Mouse (Mus musculus) CD4-positive, CD25-positive, alpha-beta regulatory T cell, adult 4 months (primary cell): ENCODE measurements around the gene Fam161b. TPM values are rescaled to one million over a fixed set of nuclear protein-coding genes. Genes with fewer than 3 reads are reported as not detected.

Experiments used
- ATAC-seq: one replicate; pipeline ENCODE4 v1.8.0; 2017
- polyA plus RNA-seq, 2 experiments: library from polyadenylated mRNA; unstranded; fragments of 100-300 nt; shearing (Covaris generic); gene quantifications; one replicate each; pipeline ENCODE4 v1.2.1; 2017

Gene Fam161b
- under 1 TPM; 0.50 to 0.58 TPM for polyA plus RNA-seq

DNA sequence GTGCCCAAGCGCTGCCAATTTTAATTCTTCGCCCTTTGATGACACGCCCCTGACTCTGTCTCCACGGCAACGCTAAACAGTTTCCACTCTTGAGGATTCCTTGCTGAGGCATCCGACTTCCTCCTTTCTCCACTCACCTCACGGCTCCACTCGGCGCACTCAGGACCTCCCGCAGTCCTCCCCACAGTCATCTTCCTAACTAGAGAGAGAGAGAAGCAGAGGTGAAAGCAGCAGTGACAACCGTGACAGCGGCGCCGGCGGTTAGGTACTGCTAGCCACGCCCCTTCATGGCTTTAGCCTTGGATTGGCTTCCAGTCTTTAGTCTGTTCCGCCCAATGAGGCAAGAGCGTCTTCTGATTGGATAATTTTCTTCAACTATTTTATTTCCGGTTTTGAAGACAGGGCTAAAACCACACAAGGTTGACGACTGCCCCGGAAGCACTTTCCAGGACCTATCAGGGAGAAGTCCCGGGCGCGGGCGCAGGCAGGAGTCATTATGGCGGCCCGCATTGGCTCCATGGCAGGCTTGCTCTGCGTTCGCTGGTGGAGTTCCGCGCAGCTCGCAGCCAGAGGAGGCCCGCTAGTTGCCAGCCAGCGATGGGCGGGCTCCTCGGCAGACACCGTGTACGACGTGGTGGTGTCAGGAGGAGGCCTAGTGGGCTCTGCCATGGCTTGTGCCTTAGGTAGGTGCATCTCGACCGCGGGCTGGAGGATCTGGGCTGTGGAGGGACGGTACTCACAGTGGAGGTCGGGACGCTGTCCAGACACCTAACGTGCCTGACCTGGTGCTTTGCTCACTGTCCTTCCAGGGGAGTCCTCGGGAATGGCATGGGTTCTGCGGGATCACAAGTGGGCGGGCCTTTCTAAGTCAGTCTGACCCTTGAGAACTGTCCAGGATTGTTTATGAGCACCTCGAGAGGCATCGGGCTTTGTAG, at the start of gene Fam161b, which contains the start of gene Coq6:
Fam161b (minus strand) TSS at position 279 of the 935 bp plus-strand sequence.
Coq6 (plus strand) TSS at position 103 of the 935 bp plus-strand sequence.
- peak; percentile 99 for ATAC-seq

GRCm38 (mm10) chr12:84408819-84409507, 47.3 kb upstream of the Fam161b start, which contains the start of the genes Entpd5 and Bbof1:
TSS of gene Entpd5 (minus strand) at chr12:84409029.
TSS of gene Bbof1 (plus strand) at chr12:84409071.
- peak; percentile 78 for ATAC-seq

DNA sequence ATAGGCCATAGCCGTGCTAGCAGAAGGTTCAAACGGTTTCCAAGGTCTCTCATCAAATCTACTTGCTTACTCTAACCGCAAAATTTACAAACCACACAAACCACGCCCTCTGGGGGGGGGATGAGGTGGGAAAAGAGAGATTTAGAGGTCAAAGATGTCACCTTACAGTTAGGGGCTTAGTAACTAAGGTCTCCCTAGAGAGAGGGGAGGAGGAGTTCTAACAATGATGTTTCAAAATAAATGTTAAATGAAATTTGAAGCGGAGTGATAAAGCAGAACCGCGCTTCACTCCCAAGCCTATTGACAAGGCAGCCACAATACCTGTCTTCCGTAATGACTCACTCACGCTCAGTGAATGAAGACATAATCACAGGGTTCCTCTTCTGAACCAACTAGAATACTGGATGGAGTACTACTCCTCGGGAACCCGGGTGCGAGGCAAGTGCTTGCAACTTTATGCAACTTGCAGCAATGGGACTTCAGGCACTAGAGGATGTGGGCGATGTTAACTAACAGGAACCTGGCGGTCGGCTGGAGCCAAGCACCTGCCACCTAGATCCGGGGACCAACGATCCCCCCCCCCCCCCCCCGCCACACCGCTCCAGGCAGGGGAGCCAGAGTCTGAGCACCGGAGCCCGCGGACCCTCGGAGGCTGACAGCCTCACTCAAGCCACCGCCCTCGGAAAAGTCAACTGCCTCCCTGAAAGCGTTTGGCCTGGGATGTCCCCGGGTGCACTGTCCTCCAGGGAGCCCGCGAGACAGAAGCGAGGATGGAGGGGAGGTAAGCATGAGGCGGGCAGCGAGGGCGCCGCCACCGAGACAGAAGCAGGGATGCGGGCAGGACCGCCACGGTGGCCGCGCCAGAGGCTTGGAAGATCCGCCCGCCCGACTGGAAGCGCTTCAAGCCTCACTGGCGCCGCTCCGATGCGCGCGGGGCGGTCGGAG, 46.5 kb upstream of the Fam161b start:
- ATAC-seq: peak; percentile 75

GRCm38 (mm10) chr12:84407259-84407658, 45.6 kb upstream of the Fam161b start:
- ATAC-seq: no peak

- ATAC-seq: no peak
Measured at GRCm38 (mm10) chr12:84404541-84404940, 42.9 kb upstream of the Fam161b start.

DNA sequence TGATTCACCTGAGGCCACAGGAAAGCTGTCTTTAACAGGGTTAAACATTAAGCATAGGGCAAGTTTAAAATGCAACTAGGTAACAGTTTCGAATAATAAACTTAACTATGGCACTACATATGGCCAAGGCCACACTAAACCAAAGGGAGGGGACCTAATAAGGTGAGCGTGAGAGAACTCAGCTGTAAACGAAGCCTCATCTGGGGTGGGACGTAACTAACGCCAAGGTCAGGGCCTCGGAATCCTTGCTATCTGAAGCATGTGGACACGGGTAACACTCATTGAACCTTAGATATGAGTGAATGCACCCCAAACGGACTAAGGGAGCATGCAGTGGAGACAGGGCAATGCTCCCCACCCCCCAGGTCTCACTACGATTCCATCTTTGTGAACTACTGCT, 41.3 kb upstream of the Fam161b start:
- no peak for ATAC-seq

DNA sequence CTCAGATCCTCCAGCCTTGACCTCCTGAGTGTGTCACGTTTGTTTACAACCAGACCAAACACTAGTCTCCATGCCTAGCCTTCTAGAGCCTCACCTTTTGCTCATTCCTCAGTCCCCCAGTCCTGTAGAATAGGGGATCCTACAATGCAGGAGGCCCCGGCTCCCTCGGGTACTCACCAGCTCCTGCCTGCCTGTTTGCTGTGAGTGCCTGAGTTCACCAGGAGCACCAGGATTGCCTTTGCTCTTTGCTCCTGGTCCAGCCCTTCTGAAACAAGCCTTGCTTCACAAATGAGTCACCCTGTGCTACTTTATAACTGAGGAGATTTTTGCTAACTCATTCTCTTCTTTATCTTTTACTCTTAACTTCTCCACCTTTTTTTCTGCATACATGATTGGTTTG, 39.0 kb upstream of the Fam161b start:
- ATAC-seq: no peak

DNA sequence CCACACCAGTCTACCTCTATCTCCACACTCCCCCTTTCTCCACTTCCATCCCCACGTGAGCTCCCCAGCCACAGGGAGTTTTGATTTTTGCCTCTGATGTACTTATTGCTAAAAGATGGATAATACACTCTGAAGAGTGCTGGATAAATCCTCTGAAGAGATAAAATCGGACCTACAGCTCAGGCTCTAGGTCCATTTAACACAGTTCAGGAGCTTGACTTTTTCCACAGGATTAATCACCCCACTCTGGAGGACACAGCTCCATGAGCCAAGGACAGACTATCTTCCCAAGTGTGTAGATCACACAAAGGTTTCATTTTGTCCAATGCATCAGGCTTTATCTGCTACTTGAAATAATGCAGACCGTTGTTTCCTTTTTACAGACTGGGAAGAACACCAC, 38.4 kb upstream of the Fam161b start:
- ATAC-seq: no peak

GRCm38 (mm10) chr12:84399663-84400062, 38.0 kb upstream of the Fam161b start:
- ATAC-seq: no peak

DNA sequence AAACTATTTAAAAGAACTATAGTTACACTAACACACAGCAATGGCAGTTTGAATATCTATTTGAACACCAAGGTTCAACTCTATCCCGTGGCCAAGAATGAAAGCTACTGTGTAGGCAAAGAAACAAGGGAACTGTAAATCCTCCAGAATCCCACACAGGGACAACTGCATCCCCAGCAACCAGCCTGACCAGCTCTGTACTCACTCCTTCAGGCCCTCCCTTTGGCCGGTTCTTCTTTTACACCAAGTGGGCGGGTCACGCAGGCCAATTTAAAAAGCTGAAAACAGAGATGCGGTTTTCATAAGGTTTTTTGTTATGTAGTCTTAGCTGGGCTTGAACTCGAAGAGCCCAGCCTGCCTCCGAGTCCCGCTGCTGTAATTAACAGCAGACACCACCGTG, 37.5 kb upstream of the Fam161b start:
- no peak for ATAC-seq

GRCm38 (mm10) chr12:84398629-84399028, 37.0 kb upstream of the Fam161b start:
- no peak for ATAC-seq

DNA sequence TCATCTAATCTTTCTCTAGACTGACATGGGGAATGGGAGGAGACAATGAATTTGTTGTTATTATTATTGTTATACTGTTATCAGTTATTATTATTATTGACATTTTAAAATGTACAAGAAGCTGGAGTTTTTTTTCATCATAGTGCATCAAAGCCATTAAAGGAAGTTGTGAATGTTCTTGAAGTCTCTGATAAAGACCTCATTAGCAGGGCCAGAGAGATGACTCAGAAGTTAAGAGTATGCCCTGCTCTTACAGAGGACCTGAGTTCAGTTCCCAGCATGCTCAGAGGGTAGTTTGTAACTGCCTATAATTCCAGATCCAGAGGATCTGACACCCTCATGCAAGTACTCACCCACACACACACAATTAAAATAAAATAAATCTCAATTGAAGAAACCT, 36.1 kb upstream of the Fam161b start:
- ATAC-seq: no peak

DNA sequence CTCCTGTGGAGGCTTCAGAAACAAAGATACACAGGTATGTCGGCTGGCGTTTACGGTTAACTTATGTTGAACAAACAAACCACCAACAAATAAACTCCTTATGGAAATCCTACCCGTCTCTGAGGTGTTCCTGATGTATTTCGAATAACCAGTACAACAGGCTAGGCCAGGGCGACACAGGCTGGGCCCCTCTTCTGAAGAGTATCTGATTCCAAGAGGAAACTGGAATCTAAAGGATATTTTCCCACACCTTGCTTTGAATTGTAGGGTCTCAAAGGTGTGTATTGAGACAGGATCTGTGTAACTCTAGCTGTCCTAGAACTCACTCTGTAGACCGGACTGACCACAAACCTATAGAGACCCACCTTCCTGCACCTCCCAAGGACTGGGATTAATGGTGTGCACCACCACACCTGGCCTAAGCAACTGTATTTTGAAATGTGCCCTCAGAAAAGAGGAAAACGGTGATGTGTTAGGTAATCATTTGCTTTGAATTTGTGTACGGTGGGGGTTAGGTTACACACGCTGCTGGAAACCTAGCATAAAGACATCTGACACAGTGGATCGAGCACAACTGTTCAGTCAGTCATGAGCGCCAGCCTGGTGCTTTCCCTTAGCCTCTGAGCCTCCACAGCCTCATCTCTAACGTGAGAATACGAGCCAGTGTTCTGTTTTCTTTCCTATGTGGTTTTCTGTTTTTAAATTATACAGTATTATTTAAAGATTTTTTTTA, 35.5 kb upstream of the Fam161b start:
- no peak for ATAC-seq

DNA sequence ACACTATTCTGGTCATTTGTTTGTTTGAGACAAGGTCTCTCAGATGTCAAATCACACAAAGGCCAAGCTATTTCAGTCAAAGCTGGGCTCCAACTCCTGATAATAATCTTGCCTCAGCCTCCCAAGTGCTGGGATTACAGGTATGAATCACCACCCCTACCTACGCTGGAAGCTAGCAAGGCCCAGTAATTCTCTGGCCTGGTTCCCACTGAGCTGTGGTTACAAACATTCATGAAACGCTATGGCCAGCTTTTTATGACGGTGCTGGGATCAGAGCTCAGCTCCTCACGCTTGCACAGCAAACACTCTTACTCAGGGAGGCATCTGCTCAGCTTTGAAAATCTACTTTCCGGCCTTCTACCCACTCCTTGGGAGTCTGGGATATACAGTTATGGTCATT, 32.2 kb upstream of the Fam161b start:
- ATAC-seq: no peak

DNA sequence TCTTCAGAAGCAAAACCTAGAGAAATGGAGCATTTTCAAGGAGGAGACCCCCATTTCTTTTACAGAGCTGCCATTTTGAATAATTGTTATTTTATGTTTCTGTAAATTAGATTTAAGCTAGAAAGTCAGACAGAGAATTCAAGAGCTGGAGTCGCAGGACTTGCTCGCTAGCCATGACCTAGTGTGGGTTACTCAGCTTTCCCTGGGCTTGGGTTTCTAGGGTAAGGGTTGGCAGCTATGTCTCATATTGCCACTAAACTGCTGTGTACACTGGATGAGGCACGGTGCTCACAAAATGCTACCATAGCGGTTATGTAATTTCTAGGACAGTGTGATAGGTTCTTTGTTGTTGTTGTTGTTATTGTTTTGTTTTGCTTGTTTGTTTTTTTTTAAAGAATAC, 31.0 kb upstream of the Fam161b start:
- ATAC-seq: no peak

- no peak for ATAC-seq
Measured at GRCm38 (mm10) chr12:84390336-84390735, 28.7 kb upstream of the Fam161b start.

DNA sequence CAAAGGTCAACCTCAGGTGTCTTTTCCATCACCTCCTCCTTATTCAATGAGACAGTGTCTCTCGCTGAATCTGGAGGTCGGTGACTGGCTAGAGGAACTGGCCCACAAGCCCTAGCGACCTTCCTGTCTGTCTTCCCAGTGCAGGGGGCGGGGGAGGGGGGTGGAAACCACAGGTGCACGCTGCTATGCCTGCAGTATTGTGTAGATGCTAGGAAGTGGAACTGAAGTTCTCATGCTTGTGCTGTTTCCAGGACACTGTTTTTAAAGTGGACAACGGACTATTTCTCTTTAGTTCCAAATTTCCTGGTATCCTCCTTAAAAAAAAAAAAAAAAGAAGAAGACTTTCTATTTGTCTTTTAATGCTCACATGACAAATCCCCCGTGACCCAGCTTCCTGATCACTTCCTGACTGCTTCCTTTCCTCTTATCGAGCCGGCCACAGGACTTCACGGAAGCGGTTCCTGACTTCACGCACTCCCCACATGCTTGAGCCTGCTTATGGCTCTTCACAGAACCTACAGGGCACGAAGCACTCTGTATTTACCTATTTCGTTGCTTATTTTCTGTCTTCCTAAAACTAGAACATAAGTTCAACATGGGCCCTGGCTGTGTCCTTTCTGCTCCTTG, 27.3 kb upstream of the Fam161b start:
- peak; percentile 76 for ATAC-seq

- no peak for ATAC-seq
Measured at GRCm38 (mm10) chr12:84388097-84388496, 26.5 kb upstream of the Fam161b start.

DNA sequence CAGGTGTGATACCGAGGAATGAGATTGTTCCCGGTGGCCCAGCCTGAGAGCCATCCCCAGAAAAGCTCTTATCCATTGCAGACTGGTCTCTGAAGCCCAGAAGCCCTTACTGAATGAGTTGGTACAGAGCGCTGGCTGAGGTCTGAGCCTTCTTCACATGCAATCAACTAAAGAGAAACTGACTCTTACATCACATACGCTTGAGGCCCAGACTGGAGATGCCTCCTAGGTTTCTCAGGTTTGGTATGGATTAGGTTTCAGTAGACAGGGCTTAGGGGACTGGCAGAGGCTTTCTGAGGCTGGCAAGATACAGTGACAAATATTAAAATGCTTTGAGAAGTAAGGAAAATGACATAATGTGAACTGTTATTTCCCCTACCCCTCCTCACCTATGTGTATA, 23.8 kb upstream of the Fam161b start:
- ATAC-seq: no peak

GRCm38 (mm10) chr12:84384644-84385081, 23.0 kb upstream of the Fam161b start:
- ATAC-seq: no peak

- no peak for ATAC-seq
Measured at GRCm38 (mm10) chr12:84382369-84382768, 20.7 kb upstream of the Fam161b start.
